Mouse (Mus musculus) T-helper 17 cell (primary cell): ENCODE results near the gene Lrrc52.

Source experiments
- in situ Hi-C, 2 experiments: fragments of 300-600 bp; cut with MboI, MseI; formaldehyde crosslinking; loops; 1 replicate in 1 of 2; 2 replicates in 1 of 2; pipeline ENCODE4 v1.15.1; 2025; ENCODE audit warnings: high pct_unique_total_duplicates in 2 of 2

Gene Lrrc52

GRCm38 (mm10) chr1:167466765-167467426 lies at the start of gene Lrrc52:
Gene Lrrc52 (minus strand): TSS chr1:167466780.
- in situ Hi-C loops = loop anchor here in 1 of 2 experiments (10.0 kb wide), 1 partner anchor 888 kb away; no protein-coding TSS in a partner anchor

- in situ Hi-C loops = no loop called here
Observed at GRCm38 (mm10) chr1:167511621-167512020, 45.0 kb upstream of the Lrrc52 start.

DNA sequence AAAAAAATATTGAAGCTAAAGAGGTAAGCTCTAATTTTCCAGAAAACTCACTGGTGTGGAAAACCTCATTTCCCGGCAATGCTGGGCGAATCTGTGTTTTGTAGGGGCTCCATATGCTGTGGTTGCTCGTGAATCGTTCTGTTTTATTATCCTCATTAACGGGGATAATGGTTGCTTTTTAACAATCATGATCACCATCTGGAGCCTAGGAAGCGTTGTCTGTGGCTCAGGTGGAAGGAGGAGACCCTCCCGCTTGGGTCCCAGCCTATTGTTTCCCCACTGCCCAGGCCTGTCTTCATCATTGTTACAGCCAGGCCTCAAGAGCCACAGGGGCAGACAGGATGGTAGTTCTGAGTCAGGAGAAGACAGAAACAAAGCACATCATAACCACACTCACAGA lies 39.5 kb upstream of the Lrrc52 start:
- in situ Hi-C loops = no loop called here

DNA sequence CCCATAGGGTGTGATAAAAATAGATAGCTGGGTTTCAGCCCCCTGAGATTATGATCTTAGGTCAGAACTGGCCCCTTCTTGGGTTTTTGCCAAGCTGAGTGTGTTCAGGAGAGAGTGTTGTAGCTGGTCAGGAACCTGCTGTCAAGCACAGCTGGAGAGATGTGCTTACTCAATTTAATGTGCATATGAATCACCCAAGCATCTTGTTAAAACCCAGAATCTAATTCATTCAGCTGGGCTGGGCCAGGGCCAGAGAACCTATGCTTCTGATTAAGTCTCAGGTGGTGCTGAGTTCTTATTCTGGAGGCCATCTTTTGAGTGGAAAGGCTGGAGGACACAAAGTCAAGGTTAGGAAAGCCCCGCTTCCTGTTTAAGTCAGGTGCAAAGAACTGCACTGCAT lies 38.8 kb upstream of the Lrrc52 start:
- in situ Hi-C loops = no loop called here

DNA sequence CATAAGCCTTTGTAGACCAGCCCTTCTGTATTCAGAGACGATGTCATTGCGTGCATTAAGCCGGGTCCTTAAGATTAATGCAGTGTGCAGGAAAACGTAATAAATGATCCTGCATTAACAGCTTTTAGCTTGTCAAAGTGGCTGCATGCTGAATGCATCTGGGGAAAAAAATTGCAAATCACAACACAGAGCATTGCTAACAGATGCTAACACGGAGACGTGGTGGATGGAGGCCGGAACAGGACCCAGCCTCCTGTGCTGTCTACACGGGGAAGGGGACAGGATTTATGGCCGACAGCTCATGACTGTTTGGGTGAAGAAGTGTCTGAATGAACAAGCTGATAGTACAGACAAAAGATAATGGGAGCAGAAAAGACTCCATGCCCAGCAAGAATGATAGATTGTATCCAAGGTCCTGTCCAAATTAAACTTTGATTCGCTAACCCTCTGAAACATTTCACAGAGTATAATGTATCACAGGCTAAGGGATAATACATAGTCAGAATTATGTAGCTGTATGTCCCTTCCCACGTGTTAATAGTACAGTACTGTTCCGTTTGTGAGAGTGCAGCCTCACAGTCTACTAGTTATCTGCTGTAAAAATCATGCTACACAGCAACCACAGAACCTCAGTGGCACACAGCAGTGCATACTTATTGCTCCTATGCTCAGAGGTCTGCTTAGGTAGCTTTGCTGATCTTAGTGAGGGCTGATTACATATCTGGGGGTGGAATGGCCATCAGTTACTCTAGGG lies 32.7 kb upstream of the Lrrc52 start:
- in situ Hi-C loops = no loop called here

- in situ Hi-C loops = no loop called here
Observed at GRCm38 (mm10) chr1:167497991-167498390, 31.4 kb upstream of the Lrrc52 start.

DNA sequence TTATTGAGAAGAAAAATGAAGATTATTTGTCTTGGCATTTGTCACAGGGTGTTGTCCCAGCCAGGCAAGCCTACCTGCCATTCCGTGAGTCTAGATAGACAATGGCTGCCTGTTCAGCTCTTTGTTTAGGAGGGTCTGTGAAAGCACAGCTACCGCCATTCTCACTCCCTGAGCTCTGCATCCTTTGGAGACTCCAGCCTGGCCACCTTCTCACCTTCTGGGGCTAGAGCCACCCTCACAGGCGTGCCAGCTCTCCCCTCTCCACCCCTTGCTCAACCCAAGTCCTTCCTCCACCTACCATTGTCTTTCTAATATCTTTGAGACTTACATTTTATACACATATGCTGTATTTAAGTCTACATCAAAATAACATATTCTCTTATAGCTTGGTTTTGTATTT lies 31.0 kb upstream of the Lrrc52 start:
- in situ Hi-C loops = no loop called here

DNA sequence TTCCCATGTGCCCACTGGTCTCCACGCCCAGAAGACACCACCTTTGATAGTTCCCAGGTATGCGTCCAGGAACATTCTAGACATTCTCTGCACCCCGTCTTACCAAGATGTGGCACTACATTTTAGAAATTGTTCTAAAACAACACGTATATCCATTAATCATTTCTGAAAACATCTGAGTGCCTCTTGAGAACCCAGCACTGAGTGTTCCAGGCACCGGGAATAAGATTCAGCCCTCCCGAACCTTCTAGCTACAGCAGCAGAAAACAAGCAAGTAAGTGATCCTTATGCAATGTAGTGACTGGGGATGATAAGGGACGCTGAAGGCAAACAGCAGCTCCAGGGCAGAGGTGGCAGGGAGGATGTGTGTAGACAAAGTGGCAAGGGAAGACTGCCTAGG lies 24.9 kb upstream of the Lrrc52 start:
- in situ Hi-C loops = no loop called here

- in situ Hi-C loops = no loop called here
Observed at GRCm38 (mm10) chr1:167487933-167488332, 21.4 kb upstream of the Lrrc52 start.

GRCm38 (mm10) chr1:167486959-167487680 lies 20.5 kb upstream of the Lrrc52 start:
- in situ Hi-C loops = no loop called here

- in situ Hi-C loops = no loop called here
Observed at GRCm38 (mm10) chr1:167482863-167483262, 16.3 kb upstream of the Lrrc52 start.

DNA sequence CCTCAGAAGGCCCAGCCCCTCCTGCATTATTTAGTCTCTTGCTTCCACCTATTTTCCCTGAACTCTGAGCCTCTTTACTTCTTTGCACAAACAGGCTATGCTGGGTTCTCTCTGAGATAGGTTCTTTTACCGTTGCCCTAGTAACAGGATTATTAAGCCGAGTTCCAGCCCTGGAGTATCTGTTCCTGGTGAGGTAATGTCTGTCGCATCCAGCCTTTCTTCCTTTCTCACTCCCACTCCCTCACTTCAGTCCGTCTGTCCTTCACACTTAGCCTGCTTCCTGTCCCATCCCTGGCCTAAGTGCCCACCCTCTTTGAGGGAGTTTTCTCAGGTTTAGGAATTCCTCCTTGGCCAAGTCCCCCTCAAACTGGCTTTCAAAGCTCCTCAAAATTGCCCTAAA lies 7.0 kb upstream of the Lrrc52 start:
- in situ Hi-C loops = no loop called here

- in situ Hi-C loops = loop anchor here in 1 of 2 experiments (10.0 kb wide), 1 partner anchor 887 kb away; no protein-coding TSS in a partner anchor
Observed at GRCm38 (mm10) chr1:167467916-167468315, 1.3 kb upstream of the Lrrc52 start.

- in situ Hi-C loops = no loop called here
Observed at GRCm38 (mm10) chr1:167457311-167457710, 9.3 kb downstream of the Lrrc52 start.

DNA sequence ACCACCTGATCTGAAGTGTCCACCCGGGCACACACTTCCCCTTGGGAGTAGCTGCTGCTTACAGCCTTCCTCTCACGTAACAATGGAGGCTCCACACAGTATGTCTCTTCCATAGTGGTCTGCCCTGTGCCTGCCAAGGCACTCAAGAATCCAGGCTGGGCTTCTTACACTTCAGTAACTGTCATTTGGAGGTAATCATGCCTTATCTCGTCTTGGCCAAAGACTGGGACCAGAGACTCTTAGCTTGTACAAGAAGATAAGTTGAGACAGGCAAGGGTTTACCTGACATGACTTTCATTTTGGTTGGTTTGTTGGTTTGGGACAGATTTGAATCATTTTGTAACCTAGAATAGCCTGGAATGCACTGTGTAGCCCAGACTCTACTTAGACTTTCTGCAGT lies 13.5 kb downstream of the Lrrc52 start:
- in situ Hi-C loops = no loop called here

GRCm38 (mm10) chr1:167452456-167452855 lies 14.1 kb downstream of the Lrrc52 start:
- in situ Hi-C loops = no loop called here

GRCm38 (mm10) chr1:167448598-167448997 lies 18.0 kb downstream of the Lrrc52 start:
- in situ Hi-C loops = no loop called here

DNA sequence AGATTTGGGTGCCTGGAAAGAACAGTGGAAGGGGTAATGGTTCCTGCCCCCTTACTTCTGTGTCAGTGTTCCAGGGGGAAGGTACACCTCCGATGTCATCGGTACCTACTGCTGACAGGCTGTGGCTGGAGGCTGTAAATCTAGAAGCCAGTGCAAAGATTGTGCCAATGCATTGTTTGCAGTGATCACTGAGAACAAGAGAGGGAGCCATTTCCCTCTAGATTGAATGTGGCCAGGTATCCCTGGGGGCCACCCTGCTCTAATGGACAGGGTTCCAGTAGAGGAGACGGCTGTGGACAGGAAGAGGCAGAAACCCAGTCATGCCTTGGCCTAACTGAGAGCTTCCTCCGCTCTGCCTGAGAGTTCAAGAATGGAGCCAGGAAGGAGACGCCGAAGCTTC lies 18.5 kb downstream of the Lrrc52 start:
- in situ Hi-C loops = no loop called here

- in situ Hi-C loops = no loop called here
Observed at GRCm38 (mm10) chr1:167446516-167446915, 20.1 kb downstream of the Lrrc52 start.

GRCm38 (mm10) chr1:167445167-167445566 lies 21.4 kb downstream of the Lrrc52 start:
- in situ Hi-C loops = no loop called here

- in situ Hi-C loops = no loop called here
Observed at GRCm38 (mm10) chr1:167438231-167438885, 28.2 kb downstream of the Lrrc52 start.

DNA sequence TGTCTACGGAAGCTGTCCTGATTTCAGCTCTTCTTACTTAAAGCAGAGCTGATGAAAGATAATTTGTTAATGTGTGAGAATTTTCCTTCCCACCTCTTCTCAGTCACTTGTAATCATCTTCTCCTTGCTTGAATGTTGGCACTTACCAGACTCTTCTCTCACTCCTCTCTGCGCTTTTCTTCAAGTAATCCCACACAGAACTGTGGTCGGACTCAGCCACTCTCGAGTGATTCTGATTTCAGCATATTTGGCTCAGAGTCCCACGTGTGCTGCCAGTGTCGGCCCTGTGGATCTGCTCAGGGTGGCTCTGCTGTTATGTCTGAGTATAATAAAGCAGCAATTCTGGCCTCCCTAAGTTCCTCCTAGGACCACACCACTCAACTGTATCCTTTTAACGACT lies 29.5 kb downstream of the Lrrc52 start:
- in situ Hi-C loops = no loop called here
